Mouse (Mus musculus): Measurements from ENCODE around the gene Tiam1.

- TF ChIP-seq GATA1 (IDR thresholded peaks at IDR 0.05; ENCODE audit: borderline replicate concordance, low read length) (no peak), FLI1 (IDR thresholded peaks at IDR 0.05; ENCODE audit: low read length) (no peak)
These were observed 100.7 kb downstream of the Tiam1 start for GRCm38 (mm10) chr16:90042874-90043273.

All from megakaryocyte, embryonic 14.5 days (primary cell).